Mouse (Mus musculus) 3T3-L1 (cell line): ENCODE results near the gene Pms1.
A peak's percentile ranks its signal among the peaks of the same experiment; 100 is the strongest.

Experiments
- DNase-seq: peaks from one replicate; pipeline ENCODE4 v3.0.0-alpha.2; 2015; ENCODE audit warnings: low read depth, low spot score

The Pms1 gene

DNA sequence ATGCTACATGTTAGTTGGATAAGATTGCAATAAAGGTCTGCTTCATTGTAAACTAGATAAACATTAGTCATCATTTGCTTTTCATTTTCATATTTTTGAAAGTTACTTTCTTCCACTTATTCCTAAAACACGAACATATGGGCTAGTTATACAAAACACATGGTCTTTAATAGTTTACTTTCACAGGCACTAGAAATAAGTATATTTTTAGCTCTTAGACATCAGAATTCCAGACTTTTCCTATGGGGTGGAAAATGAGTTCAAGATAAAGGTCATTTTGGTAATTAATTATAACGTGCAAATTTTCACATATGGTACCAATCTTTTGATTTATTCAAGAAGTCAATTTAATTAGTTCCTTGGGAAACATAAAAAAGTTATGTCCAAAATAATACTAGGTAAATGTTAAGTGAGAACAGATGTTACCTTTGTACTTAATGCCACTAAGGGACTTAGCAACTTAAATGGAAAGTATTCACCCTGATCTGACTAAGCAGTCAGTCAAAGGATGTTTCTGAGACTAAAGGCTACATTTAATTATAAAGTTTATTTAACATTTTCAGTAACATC lies 95.1 kb downstream of the Pms1 start:
- no peak for DNase-seq

DNA sequence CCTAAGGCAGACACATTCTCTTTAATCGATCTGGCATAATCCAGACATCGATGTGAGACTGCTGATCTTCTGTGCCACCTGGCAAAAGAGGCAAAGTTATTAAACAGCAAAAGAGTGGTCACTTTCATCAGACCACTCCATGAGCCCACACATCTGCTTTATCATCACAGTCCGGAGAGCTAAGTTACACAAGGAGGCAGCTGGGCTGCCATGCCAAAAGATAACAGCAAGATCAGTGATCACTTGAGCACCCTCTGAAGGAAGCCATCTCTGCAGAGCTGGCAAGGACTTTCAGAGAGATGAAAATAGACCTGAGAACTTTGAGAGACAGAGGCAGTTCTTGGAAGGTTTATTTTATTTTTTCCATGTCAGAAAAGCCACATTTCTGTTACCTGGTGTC lies 102.3 kb downstream of the Pms1 start:
- no peak for DNase-seq

DNA sequence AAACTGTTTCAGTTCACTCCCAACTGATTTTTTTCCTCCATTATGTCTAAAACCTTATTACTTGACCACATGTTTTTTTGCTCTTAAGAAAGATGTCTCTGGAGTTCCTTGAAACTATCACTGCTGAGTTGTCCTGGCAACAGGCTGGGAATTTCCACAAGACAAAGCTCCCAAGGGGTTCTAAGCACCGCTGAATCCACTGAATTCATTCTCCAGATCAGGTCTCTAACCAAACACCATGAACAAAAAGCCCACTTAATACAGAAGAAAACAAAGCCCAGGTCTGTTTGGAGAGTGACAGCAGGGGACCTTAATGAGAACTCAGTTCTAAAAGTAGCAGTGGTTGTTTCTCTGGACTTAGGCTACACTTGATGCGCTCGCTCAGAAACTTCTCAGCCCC lies 105.6 kb downstream of the Pms1 start:
- DNase-seq = peak; percentile 11

DNA sequence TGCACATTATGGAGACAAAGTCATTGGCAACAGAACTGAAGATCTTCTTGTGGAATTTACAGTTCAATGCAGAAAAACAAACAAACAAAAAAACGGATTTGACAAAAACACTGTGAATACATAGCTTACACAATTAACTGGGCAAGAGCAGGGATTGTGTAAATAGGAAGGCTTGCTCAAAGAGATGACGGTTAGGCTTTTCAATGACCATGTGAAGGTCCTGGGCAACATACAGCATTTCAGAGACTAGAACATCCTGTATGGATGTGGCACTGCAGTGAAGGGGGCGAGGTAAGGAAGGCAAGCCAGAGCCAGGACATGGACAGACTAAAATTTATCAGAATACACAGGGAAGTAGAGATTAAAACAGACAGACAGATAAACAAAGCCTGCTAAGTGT lies 107.2 kb downstream of the Pms1 start:
- no peak for DNase-seq

DNA sequence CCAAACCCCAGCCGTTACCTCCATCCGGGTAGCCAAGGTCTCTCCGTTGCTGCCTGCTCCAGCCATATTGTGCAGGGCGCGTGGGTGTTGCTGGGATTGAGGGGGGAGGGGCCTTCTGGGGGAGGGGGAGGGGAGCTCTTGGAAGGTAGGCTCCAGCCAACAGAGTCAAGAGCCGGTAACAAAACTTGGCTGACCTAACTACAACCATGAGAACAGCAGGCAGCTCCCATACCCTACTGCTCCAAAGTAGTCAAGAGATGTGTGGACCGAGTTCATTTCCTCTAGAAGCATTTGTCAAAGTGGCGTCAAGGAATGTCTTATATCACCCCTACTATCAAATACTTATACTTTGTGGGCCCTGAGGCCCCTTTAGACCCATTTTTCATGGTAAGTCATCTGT lies 109.3 kb downstream of the Pms1 start, which contains the start of gene 1700019A02Rik:
Gene 1700019A02Rik (minus strand): TSS at position 101 of the 400 bp plus-strand sequence.
- DNase-seq = no peak

DNA sequence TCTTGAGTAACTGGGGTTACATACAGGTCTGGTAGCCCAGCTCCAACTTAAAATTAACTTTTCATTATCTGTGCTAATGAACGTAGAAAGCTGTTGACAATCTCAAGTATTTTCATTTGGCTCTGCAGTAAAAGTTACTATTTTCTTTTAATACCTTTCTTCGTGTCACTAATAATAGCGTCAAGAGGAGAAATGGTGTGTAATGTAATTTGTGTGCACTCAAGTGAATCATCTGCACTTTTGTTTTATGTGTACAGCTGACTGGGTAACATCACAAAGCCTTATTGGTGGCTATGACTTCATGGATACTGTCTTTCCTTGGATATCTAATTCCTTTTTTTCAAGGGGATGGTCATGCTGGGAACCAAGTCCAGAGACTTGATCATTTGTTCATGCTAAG lies 110.5 kb downstream of the Pms1 start:
- no peak for DNase-seq

DNA sequence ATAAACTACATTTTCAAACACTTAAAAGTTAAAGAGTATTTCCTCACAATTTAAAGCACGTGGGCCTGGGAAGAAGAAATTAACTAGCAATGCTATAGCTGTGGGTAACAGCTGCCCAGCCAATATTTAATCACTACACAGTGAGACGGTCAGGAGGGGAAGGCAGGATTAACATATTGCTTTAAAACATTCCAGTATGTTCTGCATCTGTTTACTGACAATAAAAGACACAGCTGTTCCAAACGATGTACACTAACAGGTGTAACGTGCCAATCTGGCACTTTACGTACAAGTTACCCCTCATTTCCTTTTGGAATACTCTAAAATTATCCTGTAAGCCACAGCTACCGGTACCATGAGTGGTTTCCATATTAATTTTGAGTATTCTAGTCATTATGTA lies 139.1 kb downstream of the Pms1 start:
- DNase-seq = no peak
